Mouse (Mus musculus): Measurements from ENCODE around the gene Fam160a2. TPM values are rescaled to one million over a fixed set of nuclear protein-coding genes. Genes with fewer than 3 reads are reported as not detected.
A peak's percentile ranks its signal among the peaks of the same experiment; 100 is the strongest.
"Not testable (repeated sequence)": the region's sequence is repeated elsewhere in the genome, so short reads cannot be mapped to it uniquely, and the experiment has no call there.

Gene Fam160a2
- polyA plus RNA-seq, 1 experiment from 2014 or later, result 40.1 TPM

DNA sequence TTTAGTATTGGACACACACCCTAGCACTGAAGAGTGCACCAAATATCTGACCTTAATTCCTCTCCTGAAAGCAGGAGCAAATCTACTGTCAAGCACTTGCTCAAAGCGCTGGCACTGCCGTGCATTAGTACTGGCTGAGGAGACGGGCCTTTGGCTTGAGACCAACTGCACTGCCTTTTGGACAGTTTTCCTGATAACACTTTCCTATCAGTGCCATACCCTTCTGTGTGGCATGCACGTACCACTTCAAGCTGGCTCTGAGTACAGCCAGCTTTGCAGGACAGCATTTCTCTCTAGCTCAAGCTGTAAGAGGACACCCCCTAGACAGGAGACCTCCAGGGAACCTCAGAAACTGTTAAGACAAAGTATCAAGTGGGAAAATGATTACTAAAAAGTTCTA lies 26.3 kb downstream of the Fam160a2 start:
- 82% methylated on average over 4 of the region's 4 CpGs for WGBS
- Histone ChIP-seq H3K27me3 (ENCODE audit: control insufficient read depth, insufficient read depth, low read length) (no peaks in the 10 kb centered on the region), H3K9me3 (replicated peaks; ENCODE audit: control insufficient read depth, low read length) (no peaks in the 10 kb centered on the region), H3K27ac (ENCODE audit: low read length) (no peak overlapping the region), H3K36me3 (ENCODE audit: control insufficient read depth, insufficient read depth, low read length) (peaks cover 6% of the 10 kb centered on the region; the same call in 1 of the 2 replicates), H3K4me2 (ENCODE audit: low read depth, low read length) (no peak overlapping the region), H3K9ac (ENCODE audit: low read length) (no peak overlapping the region), H3K4me1 (ENCODE audit: control insufficient read depth, insufficient read depth, low read length) (no peaks in the 10 kb centered on the region), H3K4me3 (replicated peaks; ENCODE audit: low read length) (no peak overlapping the region)
- 0 out of 2 replicates have a peak, but pooled peaks have one; percentile 33 for ATAC-seq (ENCODE audit: insufficient read depth, low FRiP score)

DNA sequence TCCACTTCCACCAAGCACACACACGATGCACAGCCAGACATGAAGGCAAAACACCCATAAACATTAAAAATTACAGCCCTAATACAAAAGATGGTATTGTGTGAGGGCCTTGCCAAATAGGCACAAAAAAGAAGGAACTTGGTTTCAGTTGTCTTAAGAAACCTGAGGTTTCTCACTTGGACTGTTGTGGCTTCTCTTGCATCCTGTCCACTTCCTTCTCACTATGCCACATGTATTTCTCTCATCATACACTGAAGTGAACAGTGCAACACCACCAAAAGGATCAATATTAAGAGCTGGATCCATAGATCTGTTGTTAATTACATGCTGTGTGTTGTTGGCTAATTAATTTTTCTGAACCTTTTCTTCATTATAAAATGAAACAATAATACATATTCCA lies 26.9 kb downstream of the Fam160a2 start:
- no peak overlapping the region for H3K4me3 ChIP-seq (replicated peaks; ENCODE audit: low read length)
- H3K27ac ChIP-seq (ENCODE audit: low read length), result no peak overlapping the region
- no peaks in the 10 kb centered on the region for H3K4me1 ChIP-seq (ENCODE audit: control insufficient read depth, insufficient read depth, low read length)
- H3K4me2 ChIP-seq (ENCODE audit: low read depth, low read length), result no peak overlapping the region
- no peaks in the 10 kb centered on the region for H3K27me3 ChIP-seq (ENCODE audit: control insufficient read depth, insufficient read depth, low read length)
- no peaks in the 10 kb centered on the region for H3K9me3 ChIP-seq (replicated peaks; ENCODE audit: control insufficient read depth, low read length)
- 0 out of 2 replicates have a peak, but pooled peaks cover 3% of the 10 kb centered on the region for H3K36me3 ChIP-seq (ENCODE audit: control insufficient read depth, insufficient read depth, low read length)
- WGBS, result 70% methylated on average over 1 of the region's 1 CpGs
- no peak overlapping the region for H3K9ac ChIP-seq (ENCODE audit: low read length)
- ATAC-seq (ENCODE audit: insufficient read depth, low FRiP score), result no peak

DNA sequence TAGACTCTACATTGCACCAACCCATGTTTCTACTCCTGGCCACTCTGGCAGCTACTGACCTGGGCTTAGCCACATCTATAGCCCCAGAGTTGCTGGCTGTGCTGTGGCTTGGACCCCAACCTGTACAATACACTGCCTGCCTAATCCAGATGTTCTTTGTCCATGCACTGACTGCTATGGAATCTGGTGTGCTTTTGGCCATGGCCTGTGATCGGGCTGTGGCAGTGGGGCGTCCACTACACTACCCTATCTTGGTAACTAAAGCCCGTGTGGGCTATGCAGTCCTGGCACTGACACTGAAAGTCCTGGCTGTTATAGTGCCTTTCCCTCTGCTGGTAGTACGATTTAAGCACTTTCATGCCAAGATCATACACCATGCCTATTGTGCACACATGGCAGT lies 31.3 kb downstream of the Fam160a2 start:
- WGBS, result 92% methylated on average over 4 of the region's 4 CpGs
- H3K36me3 ChIP-seq (ENCODE audit: control insufficient read depth, insufficient read depth, low read length), result no peaks in the 10 kb centered on the region
- ATAC-seq (ENCODE audit: insufficient read depth, low FRiP score), result no peak

DNA sequence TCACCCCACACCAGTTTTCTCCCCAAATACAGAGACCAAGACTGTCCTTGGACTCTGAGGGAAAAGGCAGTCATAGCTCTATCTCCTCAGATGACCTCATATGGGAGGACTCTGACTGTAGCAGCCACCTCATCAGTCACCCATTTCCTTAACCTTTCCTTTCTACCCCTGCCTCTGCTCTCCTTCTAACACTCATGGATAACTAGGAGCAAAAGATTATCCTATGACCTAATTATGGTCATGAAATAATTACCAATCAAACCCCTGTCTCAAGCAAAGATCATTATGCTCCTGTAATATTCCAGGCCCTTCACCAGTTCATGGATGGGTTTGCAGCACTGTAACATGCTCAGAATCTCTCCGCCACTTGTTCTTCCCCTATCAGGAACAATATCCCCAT lies 31.9 kb downstream of the Fam160a2 start, which contains the start of gene Olfr692:
Gene Olfr692, plus strand, starts transcription at position 301 of the 400 bp plus-strand sequence.
- Histone ChIP-seq H3K27ac (ENCODE audit: low read length) (no peak within 1 kb of the TSS), H3K9ac (ENCODE audit: low read length) (no peak within 1 kb of the TSS), H3K27me3 (ENCODE audit: control insufficient read depth, insufficient read depth, low read length) (no peaks in the 10 kb centered on the region), H3K4me3 (replicated peaks; ENCODE audit: low read length) (no peak within 1 kb of the TSS), H3K4me1 (ENCODE audit: control insufficient read depth, insufficient read depth, low read length) (no peaks in the 10 kb centered on the region), H3K36me3 (ENCODE audit: control insufficient read depth, insufficient read depth, low read length) (no peaks in the 10 kb centered on the region), H3K4me2 (ENCODE audit: low read depth, low read length) (no peak within 1 kb of the TSS), H3K9me3 (replicated peaks; ENCODE audit: control insufficient read depth, low read length) (no peaks in the 10 kb centered on the region)
- ATAC-seq (ENCODE audit: insufficient read depth, low FRiP score), result no peak
- WGBS, result 93% methylated on average over 1 of the region's 1 CpGs

More for the DNA sequence above, 31.3 kb downstream of the Fam160a2 start:
- H3K9ac ChIP-seq (ENCODE audit: low read length), result no peak overlapping the region
- H3K4me2 ChIP-seq (ENCODE audit: low read depth, low read length), result no peak overlapping the region
- H3K27me3 ChIP-seq (ENCODE audit: control insufficient read depth, insufficient read depth, low read length), result no peaks in the 10 kb centered on the region
- no peak overlapping the region for H3K27ac ChIP-seq (ENCODE audit: low read length)
- no peaks in the 10 kb centered on the region for H3K4me1 ChIP-seq (ENCODE audit: control insufficient read depth, insufficient read depth, low read length)
- H3K9me3 ChIP-seq (replicated peaks; ENCODE audit: control insufficient read depth, low read length), result no peaks in the 10 kb centered on the region
- no peak overlapping the region for H3K4me3 ChIP-seq (replicated peaks; ENCODE audit: low read length)

DNA sequence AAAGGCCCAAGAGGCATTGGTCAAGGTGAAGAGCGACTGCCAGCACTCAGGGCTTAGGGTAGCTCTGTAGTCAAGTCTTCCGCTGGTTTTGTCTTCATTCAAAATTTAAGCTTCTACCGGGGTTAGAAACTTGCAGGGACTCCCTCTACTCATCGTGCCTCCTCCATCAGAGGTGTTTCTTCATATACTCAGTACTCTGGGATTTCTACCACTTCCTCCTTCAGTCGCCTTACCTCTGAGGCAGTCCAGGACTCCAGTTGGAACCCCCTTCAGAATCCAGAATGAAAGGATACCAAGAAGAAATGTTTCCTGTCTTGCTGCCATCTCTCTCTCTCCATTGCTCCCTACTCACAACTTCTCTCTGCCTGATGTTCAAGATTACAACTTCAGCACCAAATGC lies 32.6 kb downstream of the Fam160a2 start:
- Histone ChIP-seq H3K9ac (ENCODE audit: low read length) (no peak overlapping the region), H3K36me3 (ENCODE audit: control insufficient read depth, insufficient read depth, low read length) (no peaks in the 10 kb centered on the region), H3K9me3 (replicated peaks; ENCODE audit: control insufficient read depth, low read length) (no peaks in the 10 kb centered on the region), H3K27ac (ENCODE audit: low read length) (no peak overlapping the region), H3K4me2 (ENCODE audit: low read depth, low read length) (no peak overlapping the region), H3K27me3 (ENCODE audit: control insufficient read depth, insufficient read depth, low read length) (no peaks in the 10 kb centered on the region), H3K4me3 (replicated peaks; ENCODE audit: low read length) (no peak overlapping the region), H3K4me1 (ENCODE audit: control insufficient read depth, insufficient read depth, low read length) (no peaks in the 10 kb centered on the region)
- 83% methylated on average over 5 of the region's 5 CpGs for WGBS
- no peak for ATAC-seq (ENCODE audit: insufficient read depth, low FRiP score)

DNA sequence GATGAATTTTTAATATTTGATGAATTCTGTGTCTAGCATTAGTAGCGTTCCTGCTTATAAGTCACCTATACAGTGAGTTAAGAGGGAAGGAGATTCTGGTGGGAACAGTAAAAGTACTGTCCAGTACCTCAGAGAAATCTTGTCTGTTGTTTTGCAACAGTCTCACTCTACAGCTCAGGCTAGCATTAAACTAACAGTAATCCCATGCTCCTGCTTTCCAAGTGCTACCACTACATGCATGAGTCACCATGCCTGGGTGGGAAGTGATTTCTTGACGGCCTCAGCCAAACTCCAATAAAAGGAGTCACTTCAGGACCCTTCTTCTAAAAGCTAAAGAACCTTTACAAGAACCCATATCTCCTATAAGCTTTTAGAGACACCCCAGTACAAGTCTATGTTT lies 38.1 kb downstream of the Fam160a2 start:
- Histone ChIP-seq H3K9me3 (replicated peaks; ENCODE audit: control insufficient read depth, low read length) (no peaks in the 10 kb centered on the region), H3K4me3 (replicated peaks; ENCODE audit: low read length) (no peak overlapping the region), H3K27me3 (ENCODE audit: control insufficient read depth, insufficient read depth, low read length) (no peaks in the 10 kb centered on the region), H3K4me1 (ENCODE audit: control insufficient read depth, insufficient read depth, low read length) (no peaks in the 10 kb centered on the region), H3K9ac (ENCODE audit: low read length) (no peak overlapping the region), H3K27ac (ENCODE audit: low read length) (no peak overlapping the region), H3K36me3 (ENCODE audit: control insufficient read depth, insufficient read depth, low read length) (no peaks in the 10 kb centered on the region), H3K4me2 (ENCODE audit: low read depth, low read length) (no peak overlapping the region)
- no peak for ATAC-seq (ENCODE audit: insufficient read depth, low FRiP score)
- 89% methylated on average over 2 of the region's 2 CpGs for WGBS

DNA sequence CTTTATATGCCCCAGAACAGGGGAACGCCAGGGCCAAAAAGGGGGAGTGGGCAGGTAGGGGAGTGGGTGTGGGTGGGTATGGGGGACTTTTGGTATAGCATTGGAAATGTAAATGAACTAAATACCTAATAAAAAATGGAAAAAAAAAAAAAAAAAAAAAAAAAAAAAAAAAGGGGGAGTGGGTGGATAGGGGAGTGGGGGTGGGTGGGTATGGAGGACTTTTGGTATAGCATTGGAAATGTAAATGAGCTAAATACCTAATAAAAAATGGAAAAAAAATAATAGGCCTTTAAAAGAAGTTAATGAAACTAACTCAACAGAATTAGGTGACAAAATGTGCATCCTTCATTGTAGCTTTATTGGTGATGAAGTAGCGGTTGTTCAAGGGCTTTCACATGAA lies 43.4 kb downstream of the Fam160a2 start:
- ATAC-seq (ENCODE audit: insufficient read depth, low FRiP score); H3K9ac ChIP-seq (ENCODE audit: low read length); H3K4me2 ChIP-seq (ENCODE audit: low read depth, low read length); H3K4me1 ChIP-seq (ENCODE audit: control insufficient read depth, insufficient read depth, low read length); H3K27ac ChIP-seq (ENCODE audit: low read length); H3K36me3 ChIP-seq (ENCODE audit: control insufficient read depth, insufficient read depth, low read length); H3K4me3 ChIP-seq (replicated peaks; ENCODE audit: low read length); H3K9me3 ChIP-seq (replicated peaks; ENCODE audit: control insufficient read depth, low read length); H3K27me3 ChIP-seq (ENCODE audit: control insufficient read depth, insufficient read depth, low read length): not testable (repeated sequence)
- 94% methylated on average over 1 of the region's 2 CpGs for WGBS

DNA sequence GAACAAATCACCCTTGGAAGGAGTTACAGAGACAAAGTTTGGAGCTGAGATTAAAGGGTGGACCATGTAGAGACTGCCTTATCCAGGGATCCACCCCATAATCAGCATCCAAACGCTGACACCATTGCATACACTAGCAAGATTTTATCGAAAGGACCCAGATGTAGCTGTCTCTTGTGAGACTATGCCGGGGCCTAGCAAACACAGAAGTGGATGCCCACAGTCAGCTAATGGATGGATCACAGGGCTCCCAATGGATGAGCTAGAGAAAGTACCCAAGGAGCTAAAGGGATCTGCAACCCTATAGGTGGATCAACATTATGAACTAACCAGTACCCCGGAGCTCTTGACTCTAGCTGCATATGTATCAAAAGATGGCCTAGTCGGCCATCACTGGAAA lies 43.8 kb downstream of the Fam160a2 start:
- H3K27me3 ChIP-seq (ENCODE audit: control insufficient read depth, insufficient read depth, low read length); ATAC-seq (ENCODE audit: insufficient read depth, low FRiP score); H3K4me3 ChIP-seq (replicated peaks; ENCODE audit: low read length): not testable (repeated sequence)

DNA sequence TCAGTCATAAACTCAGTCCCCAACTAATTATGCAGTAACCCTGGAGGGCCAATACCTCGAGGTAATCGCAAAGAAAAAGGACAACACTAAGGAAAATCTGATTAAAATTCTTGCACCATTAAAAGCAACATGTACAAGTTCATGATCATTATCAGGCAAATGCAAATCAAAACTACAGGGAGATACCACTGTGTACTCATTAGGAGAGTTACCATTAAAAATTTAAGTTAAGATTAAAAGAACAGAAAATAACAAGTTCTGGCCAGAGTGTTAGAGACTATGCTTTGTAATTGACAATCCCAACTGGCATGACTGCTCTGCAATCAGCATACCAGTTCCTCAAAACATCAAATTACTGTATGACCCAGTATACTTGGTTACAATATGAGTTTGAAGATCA lies 57.1 kb downstream of the Fam160a2 start:
- WGBS, result 74% methylated on average over 2 of the region's 2 CpGs
- H3K4me3 ChIP-seq (replicated peaks; ENCODE audit: low read length), result no peak overlapping the region
- H3K9me3 ChIP-seq (replicated peaks; ENCODE audit: control insufficient read depth, low read length), result no peaks in the 10 kb centered on the region
- no peak overlapping the region for H3K27ac ChIP-seq (ENCODE audit: low read length)
- ATAC-seq (ENCODE audit: insufficient read depth, low FRiP score), result no peak
- no peaks in the 10 kb centered on the region for H3K27me3 ChIP-seq (ENCODE audit: control insufficient read depth, insufficient read depth, low read length)
- H3K4me1 ChIP-seq (ENCODE audit: control insufficient read depth, insufficient read depth, low read length), result no peaks in the 10 kb centered on the region
- H3K36me3 ChIP-seq (ENCODE audit: control insufficient read depth, insufficient read depth, low read length), result no peaks in the 10 kb centered on the region
- no peak overlapping the region for H3K9ac ChIP-seq (ENCODE audit: low read length)
- no peak overlapping the region for H3K4me2 ChIP-seq (ENCODE audit: low read depth, low read length)

More for the DNA sequence above, 43.8 kb downstream of the Fam160a2 start:
- not testable (repeated sequence) for H3K4me2 ChIP-seq (ENCODE audit: low read depth, low read length); H3K27ac ChIP-seq (ENCODE audit: low read length); H3K4me1 ChIP-seq (ENCODE audit: control insufficient read depth, insufficient read depth, low read length); H3K36me3 ChIP-seq (ENCODE audit: control insufficient read depth, insufficient read depth, low read length); H3K9ac ChIP-seq (ENCODE audit: low read length); H3K9me3 ChIP-seq (replicated peaks; ENCODE audit: control insufficient read depth, low read length)
- no CpG with 5 or more reads among the region's 5 CpGs for WGBS

DNA sequence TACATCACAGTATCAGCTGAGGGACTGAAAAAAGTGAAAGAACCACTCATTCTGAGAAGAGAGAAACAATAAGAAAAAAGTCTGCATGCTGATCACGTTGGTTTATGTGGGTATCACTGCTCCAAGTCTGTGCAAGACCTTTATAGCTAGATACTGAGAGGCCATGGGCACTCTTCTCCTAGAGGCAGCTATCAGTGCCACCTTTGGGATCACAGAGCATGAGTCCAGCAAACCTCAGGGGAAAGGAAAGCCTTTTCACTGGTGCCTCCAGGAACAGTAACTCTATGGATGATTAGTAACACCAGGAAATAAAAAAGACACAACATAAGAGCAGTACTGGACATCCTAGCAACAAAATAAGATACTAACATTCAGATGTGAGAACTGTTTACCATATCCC lies 57.7 kb downstream of the Fam160a2 start, which contains the start of gene Olfr691:
Gene Olfr691, minus strand, starts transcription at position 101 of the 400 bp plus-strand sequence.
- H3K4me3 ChIP-seq (replicated peaks; ENCODE audit: low read length), result no peak within 1 kb of the TSS
- H3K4me1 ChIP-seq (ENCODE audit: control insufficient read depth, insufficient read depth, low read length), result no peaks in the 10 kb centered on the region
- ATAC-seq (ENCODE audit: insufficient read depth, low FRiP score), result no peak
- H3K36me3 ChIP-seq (ENCODE audit: control insufficient read depth, insufficient read depth, low read length), result no peaks in the 10 kb centered on the region
- H3K9me3 ChIP-seq (replicated peaks; ENCODE audit: control insufficient read depth, low read length), result no peaks in the 10 kb centered on the region
- no peak within 1 kb of the TSS for H3K27ac ChIP-seq (ENCODE audit: low read length)
- H3K27me3 ChIP-seq (ENCODE audit: control insufficient read depth, insufficient read depth, low read length), result no peaks in the 10 kb centered on the region
- WGBS, result 50% methylated on average over 1 of the region's 1 CpGs
- no peak within 1 kb of the TSS for H3K9ac ChIP-seq (ENCODE audit: low read length)
- no peak within 1 kb of the TSS for H3K4me2 ChIP-seq (ENCODE audit: low read depth, low read length)
